Mouse (Mus musculus) neural tube, embryonic 12.5 days (tissue): ENCODE measurements at regions not wholly inside any gene's neighbourhood (a gene's known extent, or its start where the extent isn't known, plus 50 kb on each side); places are given as distances from the start of the nearest gene placed in this dataset.
A peak's percentile ranks its signal among the peaks of the same experiment; 100 is the strongest.
"Not testable (repeated sequence)": the region's sequence is repeated elsewhere in the genome, so short reads cannot be mapped to it uniquely, and the experiment has no call there.

Experiments used
- ATAC-seq: fragments of 200-750 bp; cut with Nextera tagmentation; 2 replicates; pipeline ENCODE4 v1.8.0; 2017; ENCODE audit warnings: low read depth, mild to moderate bottlenecking, moderate TSS enrichment, moderate library complexity; ENCODE audit not compliant: low FRiP score
- H3K27ac ChIP-seq: fragments of 300-500 bp; sonication (generic); 2 replicates; pipeline ENCODE4 v1.5.1; 2016
- H3K27me3 ChIP-seq: fragments of 300-500 bp; sonication (generic); replicated peaks from 2 replicates; pipeline ENCODE4 v1.6.1; 2016; ENCODE audit warnings: mild to moderate bottlenecking
- H3K36me3 ChIP-seq: fragments of 300-500 bp; sonication (generic); 2 replicates; pipeline ENCODE4 v1.6.1; 2016; ENCODE audit warnings: mild to moderate bottlenecking
- H3K4me1 ChIP-seq: fragments of 300-500 bp; sonication (generic); 2 replicates; pipeline ENCODE4 v1.6.1; 2016
- H3K4me2 ChIP-seq: fragments of 300-500 bp; sonication (generic); replicated peaks from 2 replicates; pipeline ENCODE4 v1.6.1; 2016; ENCODE audit warnings: mild to moderate bottlenecking
- H3K4me3 ChIP-seq: fragments of 300-500 bp; sonication (generic); 2 replicates; pipeline ENCODE4 v1.5.1; 2016
- H3K9ac ChIP-seq: fragments of 300-500 bp; sonication (generic); 2 replicates; pipeline ENCODE4 v1.6.1; 2016; ENCODE audit warnings: mild to moderate bottlenecking
- H3K9me3 ChIP-seq: fragments of 300-500 bp; sonication (generic); 2 replicates; pipeline ENCODE4 v1.6.1; 2016; ENCODE audit warnings: mild to moderate bottlenecking
- WGBS: fragments of 180-500 bp; shearing (Covaris S2); methylation state at CpG from one replicate; pipeline ENCODE4 v1.1.7; 2016; 5-methylcytosine and 5-hydroxymethylcytosine counted together

DNA sequence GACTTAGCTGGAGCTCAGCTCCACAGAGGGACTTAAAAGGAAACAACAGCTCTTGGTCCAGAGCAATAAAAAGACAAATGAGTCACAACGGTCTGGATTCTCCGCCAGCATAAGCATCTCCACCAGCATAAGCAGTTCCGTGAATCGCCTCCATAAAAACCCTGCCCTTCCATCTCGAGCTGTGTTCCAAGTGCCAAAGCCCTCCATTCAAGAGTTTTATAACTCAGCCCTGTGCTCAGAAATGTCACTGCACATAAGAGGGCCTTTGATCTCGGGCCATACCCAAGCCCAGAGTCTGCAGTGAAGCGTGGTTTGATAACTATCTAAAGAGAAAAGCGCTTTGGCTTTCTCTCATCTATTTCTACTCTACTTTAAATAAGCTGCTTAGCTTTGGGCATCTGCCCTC is 70.8 kb upstream of the Akap13 start:
- no peak overlapping the region for H3K4me2 ChIP-seq
- no peak overlapping the region for H3K27ac ChIP-seq
- H3K9me3 ChIP-seq = no peaks in the 10 kb centered on the region
- no peaks in the 10 kb centered on the region for H3K4me1 ChIP-seq
- H3K9ac ChIP-seq = no peak overlapping the region
- no peak for ATAC-seq
- no peaks in the 10 kb centered on the region for H3K36me3 ChIP-seq
- 24% methylated on average over 8 of the region's 8 CpGs for WGBS
- H3K27me3 ChIP-seq = no peaks in the 10 kb centered on the region
- H3K4me3 ChIP-seq = no peak overlapping the region

DNA sequence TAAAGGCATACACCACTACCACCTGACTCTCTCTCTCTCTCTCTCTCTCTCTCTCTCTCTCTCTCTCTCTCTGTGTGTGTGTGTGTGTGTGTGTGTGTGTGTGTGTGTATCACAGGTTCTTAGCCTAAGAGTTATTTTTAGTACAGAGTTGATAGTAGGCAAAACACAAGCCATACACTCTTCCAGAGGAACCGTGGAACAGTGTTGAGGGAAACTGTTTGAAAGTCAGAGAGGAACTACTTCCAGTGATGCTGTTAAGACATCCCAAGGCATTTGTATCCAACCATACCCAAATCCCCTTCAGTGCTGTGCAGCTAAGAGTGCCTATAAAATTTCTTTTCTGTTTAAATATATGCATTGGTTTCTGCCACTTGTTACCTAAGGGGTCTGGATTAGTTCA is 68.3 kb upstream of the Akap13 start:
- Histone ChIP-seq H3K9ac (no peak overlapping the region), H3K4me1 (no peaks in the 10 kb centered on the region), H3K27ac (no peak overlapping the region), H3K4me2 (no peak overlapping the region), H3K36me3 (no peaks in the 10 kb centered on the region), H3K9me3 (no peaks in the 10 kb centered on the region), H3K27me3 (no peaks in the 10 kb centered on the region), H3K4me3 (no peak overlapping the region)
- ATAC-seq = no peak
- 87% methylated on average over 1 of the region's 1 CpGs for WGBS

DNA sequence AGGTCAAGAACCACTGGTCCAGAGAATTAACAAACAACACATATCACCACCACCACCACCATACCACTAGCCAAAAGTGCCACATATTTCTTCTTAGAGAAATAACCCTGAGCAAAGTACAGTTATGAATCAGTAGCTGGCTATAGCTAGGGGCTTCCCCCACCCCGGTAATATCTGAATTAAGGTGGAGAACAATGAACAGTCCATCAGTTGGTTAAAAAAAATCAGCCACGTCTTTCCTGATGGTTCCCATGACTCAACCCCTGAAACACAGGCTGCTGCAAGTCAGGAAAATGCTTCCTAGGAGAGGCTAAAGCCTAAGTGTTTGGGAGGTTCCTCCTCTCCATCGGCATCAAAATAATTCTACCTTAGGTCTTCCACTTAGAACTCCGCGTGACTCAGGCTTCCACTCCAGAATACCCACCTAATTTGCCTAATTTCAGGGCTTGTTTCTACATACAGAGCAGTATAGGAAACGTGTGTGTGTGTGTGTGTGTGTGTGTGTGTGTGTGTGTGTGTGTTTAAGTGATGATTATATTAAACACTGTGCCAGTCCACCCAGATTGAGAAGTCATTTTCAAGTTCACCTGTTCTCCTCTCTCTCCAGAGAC is 67.4 kb upstream of the Akap13 start:
- Histone ChIP-seq H3K36me3 (no peaks in the 10 kb centered on the region), H3K9ac (no peak overlapping the region), H3K4me1 (no peaks in the 10 kb centered on the region), H3K4me2 (no peak overlapping the region), H3K27ac (no peak overlapping the region), H3K4me3 (no peak overlapping the region), H3K27me3 (no peaks in the 10 kb centered on the region), H3K9me3 (no peaks in the 10 kb centered on the region)
- WGBS = 80% methylated on average over 6 of the region's 6 CpGs
- ATAC-seq = no peak

DNA sequence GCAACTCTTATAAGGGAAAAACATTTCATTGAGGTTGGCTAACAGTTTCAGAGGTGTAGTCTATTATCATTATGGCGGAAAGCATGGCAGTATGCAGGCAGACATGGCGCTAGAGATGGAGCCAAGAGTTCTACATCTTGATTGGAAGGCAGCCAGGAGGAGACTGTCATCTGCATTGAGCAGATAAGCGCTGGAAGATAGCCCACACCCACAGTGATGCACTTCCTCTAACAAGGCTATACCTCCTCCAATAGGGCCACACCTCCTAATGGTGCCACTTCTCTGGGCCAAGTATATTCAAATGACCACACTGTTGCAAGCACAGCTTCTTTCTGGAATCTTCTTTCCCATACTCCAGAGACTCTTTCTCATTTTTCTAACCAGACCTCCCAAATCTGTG is 65.2 kb upstream of the Akap13 start:
- H3K9me3 ChIP-seq = no peaks in the 10 kb centered on the region
- H3K4me3 ChIP-seq = no peak overlapping the region
- no peak overlapping the region for H3K9ac ChIP-seq
- H3K4me2 ChIP-seq = no peak overlapping the region
- no peaks in the 10 kb centered on the region for H3K27me3 ChIP-seq
- no peak for ATAC-seq
- no peaks in the 10 kb centered on the region for H3K36me3 ChIP-seq
- H3K27ac ChIP-seq = no peak overlapping the region
- 97% methylated on average over 3 of the region's 3 CpGs for WGBS
- H3K4me1 ChIP-seq = no peaks in the 10 kb centered on the region

DNA sequence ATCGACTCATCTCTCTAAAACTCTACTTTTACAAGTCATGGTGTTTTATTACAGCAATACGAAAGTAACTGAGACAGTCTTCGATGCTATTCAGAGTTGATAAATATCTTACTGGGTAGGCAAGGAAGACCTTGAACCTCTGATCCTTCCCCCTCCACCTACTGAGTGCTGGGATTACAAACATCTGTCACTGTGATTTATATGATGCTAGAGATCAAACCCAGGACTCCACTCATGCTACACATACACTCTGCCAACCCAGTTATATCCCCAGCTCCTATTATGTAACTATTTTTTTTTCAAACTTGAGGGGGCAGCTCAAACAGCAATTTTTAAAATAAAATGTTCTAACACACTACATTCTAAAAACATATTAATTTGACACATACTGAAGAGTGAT is 62.6 kb upstream of the Akap13 start:
- Histone ChIP-seq H3K4me3 (no peak overlapping the region), H3K36me3 (no peaks in the 10 kb centered on the region), H3K4me2 (no peak overlapping the region), H3K4me1 (no peaks in the 10 kb centered on the region), H3K27ac (no peak overlapping the region), H3K9me3 (no peaks in the 10 kb centered on the region), H3K9ac (no peak overlapping the region), H3K27me3 (no peaks in the 10 kb centered on the region)
- ATAC-seq = no peak
- 80% methylated on average over 3 of the region's 3 CpGs for WGBS

DNA sequence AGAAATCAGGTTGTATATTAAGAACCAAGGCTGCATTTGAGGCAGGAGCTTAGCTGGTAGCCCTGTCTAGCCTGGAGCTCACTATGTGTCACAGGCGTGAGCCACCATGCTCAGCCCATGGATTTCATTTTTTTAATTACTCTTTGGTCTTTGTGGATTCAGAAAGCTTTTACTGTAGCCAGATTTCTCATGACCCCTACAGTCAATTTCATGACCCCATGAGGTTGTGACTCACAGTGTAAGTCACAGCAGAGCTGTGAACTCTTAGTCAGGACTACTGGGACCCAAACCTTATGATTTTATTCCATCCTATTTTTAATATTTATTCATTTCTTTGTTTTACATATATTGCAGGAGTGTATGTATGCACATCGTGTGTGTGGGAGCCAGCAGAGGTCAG is 61.9 kb upstream of the Akap13 start:
- H3K4me2 ChIP-seq = no peak overlapping the region
- no peak overlapping the region for H3K27ac ChIP-seq
- H3K36me3 ChIP-seq = no peaks in the 10 kb centered on the region
- 92% methylated on average over 2 of the region's 2 CpGs for WGBS
- H3K4me3 ChIP-seq = no peak overlapping the region
- H3K9ac ChIP-seq = no peak overlapping the region
- H3K9me3 ChIP-seq = no peaks in the 10 kb centered on the region
- no peak for ATAC-seq
- H3K27me3 ChIP-seq = no peaks in the 10 kb centered on the region
- no peaks in the 10 kb centered on the region for H3K4me1 ChIP-seq

DNA sequence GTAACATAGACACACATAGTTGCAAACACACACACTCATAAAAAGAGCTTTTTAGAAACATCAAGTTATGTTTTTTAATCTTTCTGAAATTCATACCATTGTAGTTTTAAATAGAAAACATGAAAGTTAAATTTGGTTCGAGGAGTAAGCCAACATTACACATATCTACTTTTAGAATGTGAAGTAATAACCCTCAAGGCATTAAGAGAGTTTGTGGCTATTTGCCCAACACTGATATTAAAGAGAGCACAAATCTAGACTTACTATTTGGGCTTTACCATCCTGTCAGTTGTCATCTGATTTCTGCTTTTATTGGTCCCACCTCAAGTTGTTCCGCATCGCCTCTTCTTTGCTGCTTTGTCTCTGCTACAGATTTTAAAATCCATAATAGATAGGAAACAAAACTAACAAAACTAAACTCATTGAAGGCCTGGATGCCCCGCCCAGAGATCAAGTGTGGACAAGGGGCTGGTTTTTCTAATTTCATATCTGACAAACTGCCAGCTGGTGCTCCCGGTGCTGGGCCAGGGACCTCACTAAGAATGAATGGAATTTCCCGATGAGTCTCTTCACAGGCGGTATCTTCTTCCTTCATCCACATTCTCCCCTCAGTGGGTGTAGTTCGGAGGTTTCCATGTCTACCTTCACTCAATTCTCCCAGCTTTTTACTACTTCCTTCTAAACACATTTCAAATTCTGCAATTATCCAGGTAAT is 60.3 kb upstream of the Akap13 start:
- no peaks in the 10 kb centered on the region for H3K9me3 ChIP-seq
- H3K36me3 ChIP-seq = no peaks in the 10 kb centered on the region
- 84% methylated on average over 8 of the region's 8 CpGs for WGBS
- H3K4me2 ChIP-seq = no peak overlapping the region
- H3K4me3 ChIP-seq = no peak overlapping the region
- no peaks in the 10 kb centered on the region for H3K4me1 ChIP-seq
- no peak overlapping the region for H3K27ac ChIP-seq
- no peak for ATAC-seq
- H3K9ac ChIP-seq = no peak overlapping the region
- no peaks in the 10 kb centered on the region for H3K27me3 ChIP-seq

DNA sequence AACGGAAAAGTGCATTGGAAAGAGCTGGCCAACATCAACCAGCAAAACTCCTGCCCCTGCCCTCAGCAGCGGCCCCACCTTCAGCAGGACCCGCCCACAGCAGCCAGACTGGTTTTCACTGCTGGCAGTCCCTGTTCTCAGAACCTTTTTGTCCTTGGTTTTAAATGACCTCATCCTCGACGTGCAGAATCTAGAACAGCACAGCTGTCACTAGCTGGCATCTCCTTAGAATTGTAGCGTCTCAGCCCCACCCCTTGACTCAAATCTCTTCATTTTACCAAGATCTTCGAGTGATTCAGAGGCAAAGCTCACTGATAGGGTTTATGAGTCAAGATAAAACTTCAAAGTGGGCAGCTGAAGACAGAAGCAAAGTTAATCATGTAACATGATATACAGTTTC is 57.8 kb upstream of the Akap13 start:
- Histone ChIP-seq H3K9ac (no peak overlapping the region), H3K36me3 (no peaks in the 10 kb centered on the region), H3K27ac (no peak overlapping the region), H3K27me3 (no peaks in the 10 kb centered on the region), H3K4me3 (no peak overlapping the region), H3K4me2 (no peak overlapping the region), H3K9me3 (no peaks in the 10 kb centered on the region), H3K4me1 (no peaks in the 10 kb centered on the region)
- WGBS = 28% methylated on average over 7 of the region's 7 CpGs
- no peak for ATAC-seq

DNA sequence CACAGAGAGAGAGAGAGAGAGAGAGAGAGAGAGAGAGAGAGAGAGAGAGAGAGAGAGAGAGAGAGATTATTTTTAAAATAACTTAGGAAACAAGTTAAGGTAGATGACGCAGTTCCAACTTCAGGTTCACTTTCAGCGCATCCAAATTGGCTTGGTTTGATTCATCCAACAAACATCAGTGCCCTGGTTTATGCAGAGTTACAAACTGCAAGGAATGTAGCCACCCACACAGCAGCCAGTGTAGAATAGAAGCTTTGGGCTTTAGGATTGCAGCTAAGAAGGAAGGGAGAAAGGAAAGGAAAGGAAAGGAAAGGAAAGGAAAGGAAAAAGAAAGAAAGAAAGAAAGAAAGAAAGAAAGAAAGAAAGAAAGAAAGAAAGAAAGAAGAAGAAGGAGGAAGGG is 56.9 kb upstream of the Akap13 start:
- not testable (repeated sequence) for H3K4me2 ChIP-seq, H3K9me3 ChIP-seq, H3K27ac ChIP-seq, ATAC-seq, H3K27me3 ChIP-seq, H3K36me3 ChIP-seq, H3K4me3 ChIP-seq, H3K9ac ChIP-seq, H3K4me1 ChIP-seq
- 84% methylated on average over 2 of the region's 2 CpGs for WGBS

DNA sequence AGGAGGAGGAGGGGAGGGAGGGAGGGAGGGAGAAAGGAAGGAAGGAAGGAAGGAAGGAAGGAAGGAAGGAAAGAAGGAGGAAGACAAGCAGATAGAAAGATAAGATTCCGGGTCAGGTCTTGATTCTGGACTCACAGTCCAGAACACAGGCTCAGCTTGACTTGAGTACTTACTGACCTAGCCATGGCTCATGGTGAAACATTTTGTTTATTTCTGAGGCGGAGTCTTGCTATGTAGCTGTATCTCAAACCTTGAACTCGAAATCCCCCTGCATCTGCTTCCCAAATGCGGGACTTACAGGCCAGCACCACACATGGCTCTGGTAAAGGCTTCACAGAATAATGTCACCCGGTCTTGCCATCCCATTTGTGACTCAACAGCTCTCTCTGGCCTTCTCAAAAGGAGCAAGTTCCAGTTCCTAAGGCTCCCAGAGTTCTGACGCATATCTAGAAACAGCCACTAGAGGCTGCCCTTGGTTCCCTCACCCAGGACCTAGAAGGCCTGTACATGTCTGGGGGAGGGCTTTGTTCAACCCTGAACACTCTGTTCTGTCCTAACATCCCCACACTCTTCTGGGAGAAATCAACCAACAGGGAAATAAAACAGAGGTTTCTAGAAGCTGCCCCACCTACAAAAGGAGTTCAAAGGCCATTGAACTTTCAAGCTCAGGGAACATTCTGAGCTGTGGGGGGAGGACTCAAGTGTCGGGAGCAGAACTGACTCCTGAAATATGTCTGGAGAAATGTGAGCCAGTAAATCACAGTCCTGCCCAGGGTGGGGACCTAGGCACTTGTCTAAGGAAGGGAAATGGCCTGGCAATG is 56.2 kb upstream of the Akap13 start:
- Histone ChIP-seq H3K4me1 (no peaks in the 10 kb centered on the region), H3K9me3 (no peaks in the 10 kb centered on the region), H3K27me3 (no peaks in the 10 kb centered on the region), H3K36me3 (no peaks in the 10 kb centered on the region), H3K4me2 (no peak overlapping the region), H3K9ac (no peak overlapping the region), H3K4me3 (no peak overlapping the region), H3K27ac (no peak overlapping the region)
- WGBS = 54% methylated on average over 7 of the region's 7 CpGs
- peak; percentile 71 for ATAC-seq

DNA sequence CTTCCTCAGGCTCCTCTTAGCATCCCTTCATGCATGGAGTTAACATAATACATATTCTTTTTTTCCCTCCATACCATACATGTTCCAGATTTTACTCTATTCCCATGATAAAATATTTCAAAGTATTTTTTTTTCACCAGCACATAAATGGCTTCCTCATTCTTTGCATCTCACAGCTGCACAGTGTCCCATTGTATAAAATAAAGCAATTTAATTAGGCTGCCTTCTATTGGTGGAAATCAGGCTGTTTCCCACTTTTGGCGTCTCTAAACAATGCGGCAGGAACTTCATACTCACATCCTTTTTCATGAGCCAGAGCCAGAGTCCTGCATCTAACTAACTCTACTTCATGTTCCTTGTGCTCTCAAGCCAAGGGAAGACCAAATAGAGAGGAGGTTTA is 54.9 kb upstream of the Akap13 start:
- H3K36me3 ChIP-seq = no peaks in the 10 kb centered on the region
- H3K9me3 ChIP-seq = no peaks in the 10 kb centered on the region
- H3K4me3 ChIP-seq = no peak overlapping the region
- no peak overlapping the region for H3K27ac ChIP-seq
- no peak overlapping the region for H3K9ac ChIP-seq
- H3K4me1 ChIP-seq = no peaks in the 10 kb centered on the region
- ATAC-seq = no peak
- no peak overlapping the region for H3K4me2 ChIP-seq
- H3K27me3 ChIP-seq = no peaks in the 10 kb centered on the region
- whole genome bisulfite sequencing = 78% methylated on average over 2 of the region's 2 CpGs

DNA sequence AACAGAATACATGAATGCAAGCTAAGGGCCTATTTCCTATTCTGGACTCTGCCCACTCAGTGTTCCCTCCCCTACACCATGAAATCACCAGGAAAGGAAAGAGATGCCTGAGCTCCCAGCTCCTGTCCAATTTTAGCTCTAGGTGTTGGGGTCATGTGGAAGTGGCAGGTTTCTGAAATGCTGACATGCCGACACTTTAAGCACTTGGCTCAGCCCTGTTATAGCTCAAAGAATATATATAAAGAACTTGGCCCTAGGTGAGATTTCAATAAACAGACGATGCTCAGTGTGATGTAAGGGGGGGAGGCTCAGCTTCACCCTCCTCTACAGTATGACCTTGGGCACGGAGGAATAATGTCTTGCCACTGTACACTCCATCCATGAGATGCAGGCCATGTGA is 50.4 kb upstream of the Akap13 start:
- 87% methylated on average over 3 of the region's 3 CpGs for WGBS
- Histone ChIP-seq H3K4me3 (no peak overlapping the region), H3K36me3 (no peaks in the 10 kb centered on the region), H3K27ac (no peak overlapping the region), H3K4me2 (no peak overlapping the region), H3K4me1 (no peaks in the 10 kb centered on the region), H3K9ac (no peak overlapping the region), H3K9me3 (no peaks in the 10 kb centered on the region), H3K27me3 (no peaks in the 10 kb centered on the region)
- ATAC-seq = no peak
